Comparison of ENCODE assay signal across 23 mouse cellular contexts in the genomic region with DNA sequence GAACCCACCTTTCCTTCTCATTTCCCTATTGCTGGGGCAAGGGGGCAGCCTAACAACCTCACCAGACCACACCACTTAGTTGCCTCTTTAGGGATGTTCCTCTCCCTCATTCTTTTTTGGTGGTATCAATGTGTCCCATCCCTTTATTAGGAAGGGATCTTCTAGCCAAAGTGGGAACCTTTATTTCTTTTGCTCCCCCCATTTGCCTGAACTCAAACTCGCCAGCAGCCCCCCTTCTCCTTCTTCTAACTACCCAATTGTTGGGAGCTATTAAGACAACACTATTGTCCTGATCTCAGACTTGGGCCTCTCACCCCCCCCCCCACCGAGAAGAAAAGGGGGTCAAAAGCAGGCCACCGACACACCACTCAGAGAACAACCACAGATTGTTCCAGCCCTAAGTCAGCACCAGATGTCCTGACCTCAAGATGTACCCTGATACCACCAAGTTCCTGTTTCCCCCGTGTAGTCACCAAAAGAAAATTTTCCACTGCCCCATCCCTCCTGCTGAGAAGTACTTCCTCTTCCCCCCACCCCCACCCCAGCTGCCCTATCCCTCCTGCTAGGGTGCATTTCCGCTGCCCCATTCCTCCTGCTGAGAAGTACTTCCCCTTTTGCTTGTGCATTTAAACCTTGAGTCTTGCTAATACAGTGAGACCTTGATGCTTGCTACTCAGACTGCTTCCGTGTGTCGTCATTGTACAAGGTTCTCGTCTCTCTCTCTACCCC.
A peak's percentile ranks its signal among the peaks of the same experiment; 100 is the strongest.
DNase-seq lines count a peak whose midpoint lies in the region; ATAC-seq and TF ChIP-seq lines count a peak whose summit lies in the region.
"Had no signal": no experiment of that assay in that cellular context is flagged by ENCODE, and none has a peak within 500 bp of the region (broad histone marks: within the 10 kb centered on the region; RNA-seq: fewer than 3 reads in every experiment).

No protein-coding gene starts in this region.

- no peak for TF ChIP-seq CTCF in ES-Bruce4 (IDR thresholded peaks at IDR 0.05; ENCODE audit: low read depth, low read length)
- TF ChIP-seq CTCF in gastrocnemius, adult 2 months (IDR thresholded peaks at IDR 0.05), result no peak

- intact Hi-C loops in gastrocnemius, adult 2 months (cut with DNase I), result no loop called here

- H3K4me1 ChIP-seq in ES-Bruce4 (ENCODE audit: control insufficient read depth, insufficient read depth, low read length), result no peaks in the 10 kb centered on the region
- H3K4me1 ChIP-seq: embryonic facial prominence, embryonic 10.5 days; forebrain, embryonic 13.5 days had no signal

- H3K9me3 ChIP-seq in ES-Bruce4 (replicated peaks; ENCODE audit: control insufficient read depth, insufficient read depth, low read length, poor library complexity, severe bottlenecking), result peaks cover 22% of the 10 kb centered on the region
- H3K9me3 ChIP-seq: forebrain, embryonic 13.5 days had no signal

- H3K4me3 ChIP-seq in ES-Bruce4 (ENCODE audit: low read depth, low read length), result no peak overlapping the region
- no peak overlapping the region for H3K4me3 ChIP-seq in gastrocnemius, adult 2 months
- H3K4me3 ChIP-seq: embryonic facial prominence, embryonic 10.5 days; forebrain, embryonic 13.5 days; heart, embryonic 12.5 days had no signal

- H3K27ac ChIP-seq in ES-Bruce4 (ENCODE audit: insufficient read depth, low read length), result peak overlapping the region; percentile 13; the same call in 1 of the 2 replicates
- no peak overlapping the region for H3K27ac ChIP-seq in gastrocnemius, adult 2 months
- H3K27ac ChIP-seq: embryonic facial prominence, embryonic 10.5 days; forebrain, embryonic 13.5 days had no signal

- H3K9ac ChIP-seq in ES-Bruce4 (ENCODE audit: low read depth, poor library complexity, severe bottlenecking), result no peak overlapping the region
- H3K9ac ChIP-seq: forebrain, embryonic 13.5 days; forebrain, postnatal 0 days; heart, embryonic 12.5 days had no signal

- no peak for TF ChIP-seq POLR2A in ES-Bruce4 (IDR thresholded peaks at IDR 0.05; ENCODE audit: insufficient read depth, low read length)

- DNase-seq in A20 (ENCODE audit: low read depth, low spot score) (peak; percentile 93), R1 (ENCODE audit: low read depth, low spot score) (peak; percentile 88)
- DNase-seq in ovary, postnatal 36 days (ENCODE audit: low spot score), result no peak
- DNase-seq in gastrocnemius, adult 2 months, result no peak
- DNase-seq in adrenal gland, postnatal 14 days, result no peak
- DNase-seq: adrenal gland, adult 8-10 months; cerebellum, adult 11-12 months; cerebellum, adult 9-10 months; cerebellum, postnatal 25 days; forebrain, postnatal 0 days; gastrocnemius, postnatal 25 days; heart, adult 18-20 months; heart, postnatal 36 days; kidney, adult 8-10 months had no signal

- H3K36me3 ChIP-seq in ES-Bruce4 (ENCODE audit: control insufficient read depth, insufficient read depth, low read length, poor library complexity, severe bottlenecking), result no peaks in the 10 kb centered on the region
- H3K36me3 ChIP-seq: embryonic facial prominence, embryonic 10.5 days; heart, embryonic 12.5 days had no signal

- TF ChIP-seq EP300 in ES-Bruce4 (IDR thresholded peaks at IDR 0.05; ENCODE audit: insufficient read depth, low read depth, low read length), result no peak

- 0 out of 2 replicates have a peak, but pooled peaks have one; percentile 34 for ATAC-seq in megakaryocyte progenitor cell, adult 5-6 weeks (replicated peaks; ENCODE audit: poor library complexity)
- ATAC-seq: forebrain, embryonic 13.5 days; forebrain, postnatal 0 days; hindbrain, embryonic 16.5 days; inflammation-experienced regulatory T-cells, adult 6 months; intestine, postnatal 0 days; Patski had no signal

- no peaks in the 10 kb centered on the region for H3K27me3 ChIP-seq in ES-Bruce4 (ENCODE audit: control insufficient read depth, insufficient read depth, low read length, poor library complexity, severe bottlenecking)
- H3K27me3 ChIP-seq: forebrain, embryonic 13.5 days; heart, embryonic 12.5 days; Patski had no signal

Comparison
In these comparisons a context has a peak if more than half of its experiments do, and no peak if none do; other contexts are left out.
1. DNase-seq: peak in A20 (single experiment) and R1 (single experiment); none in ovary, postnatal 36 days (single experiment), gastrocnemius, adult 2 months (single experiment) and adrenal gland, postnatal 14 days (single experiment).